Mouse (Mus musculus) embryonic facial prominence, embryonic 12.5 days (tissue): ENCODE data around the gene Ess2. TPM values are rescaled to one million over a fixed set of nuclear protein-coding genes. Genes with fewer than 3 reads are reported as not detected.

Experiments used
- ATAC-seq: fragments of 200-750 bp; cut with Nextera tagmentation; 2 replicates; pipeline ENCODE4 v1.8.0; 2017; ENCODE audit not compliant: insufficient number of reproducible peaks, insufficient read depth, low FRiP score, low TSS enrichment
- H3K27ac ChIP-seq: fragments of 300-500 bp; sonication (generic); 2 replicates; pipeline ENCODE4 v1.5.1; 2016; ENCODE audit warnings: mild to moderate bottlenecking
- H3K27me3 ChIP-seq: fragments of 300-500 bp; sonication (generic); 2 replicates; pipeline ENCODE4 v1.6.1; 2016; ENCODE audit warnings: mild to moderate bottlenecking, moderate library complexity
- H3K36me3 ChIP-seq: fragments of 300-500 bp; sonication (generic); 2 replicates; pipeline ENCODE4 v1.6.1; 2016; ENCODE audit warnings: mild to moderate bottlenecking
- H3K4me1 ChIP-seq: fragments of 300-500 bp; sonication (generic); 2 replicates; pipeline ENCODE4 v1.6.1; 2016
- H3K4me2 ChIP-seq: fragments of 300-500 bp; sonication (generic); replicated peaks from 2 replicates; pipeline ENCODE4 v1.6.1; 2016; ENCODE audit warnings: mild to moderate bottlenecking, moderate library complexity
- H3K4me3 ChIP-seq: fragments of 300-500 bp; sonication (generic); 2 replicates; pipeline ENCODE4 v1.5.1; 2016; ENCODE audit warnings: mild to moderate bottlenecking
- H3K9ac ChIP-seq: fragments of 300-500 bp; sonication (generic); 2 replicates; pipeline ENCODE4 v1.6.1; 2016; ENCODE audit warnings: mild to moderate bottlenecking, moderate library complexity
- H3K9me3 ChIP-seq: fragments of 300-500 bp; sonication (generic); 2 replicates; pipeline ENCODE4 v1.6.1; 2016; ENCODE audit warnings: mild to moderate bottlenecking, moderate library complexity
- WGBS: fragments of 180-500 bp; shearing (Covaris S2); methylation state at CpG from one replicate; pipeline ENCODE4 v1.1.7; 2016; 5-methylcytosine and 5-hydroxymethylcytosine counted together
- polyA plus RNA-seq: library from polyadenylated mRNA; unstranded; fragments of >200 nt; fragmentation: Nextera tagmentation; extraction: Ambion mirVana; gene quantifications from 2 replicates; pipeline ENCODE4 v1.2.1, GENCODE M21; 2016

The Ess2 gene
- polyA plus RNA-seq, 1 experiment from 2014 or later = 50.7 TPM

DNA sequence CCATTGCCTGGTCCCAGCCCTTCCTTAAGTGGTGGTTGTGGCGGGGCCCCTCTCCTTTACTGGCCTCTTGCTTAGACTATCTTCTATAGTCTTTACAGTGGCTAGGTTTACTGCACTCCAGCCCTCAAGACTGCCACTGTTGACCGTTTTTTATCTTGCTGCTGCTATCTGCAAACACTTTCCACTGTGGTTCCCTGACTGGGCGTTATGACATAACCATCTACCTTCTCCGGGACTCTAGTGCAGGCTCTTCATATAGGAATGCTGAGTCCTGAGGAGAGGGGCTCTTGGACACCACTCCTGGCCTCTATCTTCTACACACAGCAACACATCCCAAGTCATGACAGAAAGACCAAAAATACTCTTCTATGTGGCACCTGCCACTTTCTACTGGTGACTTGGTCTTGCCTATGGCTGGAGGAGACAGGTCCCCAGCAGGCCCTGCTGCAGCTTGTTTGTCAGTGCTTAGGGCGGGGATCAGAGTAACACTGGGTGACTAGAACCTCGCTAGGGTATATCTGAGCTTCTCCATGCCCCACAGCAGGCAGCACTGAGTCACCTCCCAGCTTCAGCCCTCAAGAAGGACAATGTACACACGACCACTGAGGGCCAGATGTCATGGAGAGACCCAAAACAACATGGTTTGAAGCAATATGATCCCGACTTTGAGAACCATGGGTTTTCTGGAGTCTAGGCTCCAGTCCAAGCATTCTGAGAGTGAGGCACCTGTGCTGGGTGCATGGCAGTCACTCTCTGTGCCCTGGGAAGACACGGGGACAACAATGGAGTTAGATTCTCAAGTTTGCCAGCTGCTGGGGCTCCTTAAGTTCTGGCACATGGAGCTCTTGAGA lies 22.7 kb upstream of the Ess2 start:
- H3K27me3 ChIP-seq = peaks cover 15% of the 10 kb centered on the region
- no peak for ATAC-seq
- no peak overlapping the region for H3K4me2 ChIP-seq

DNA sequence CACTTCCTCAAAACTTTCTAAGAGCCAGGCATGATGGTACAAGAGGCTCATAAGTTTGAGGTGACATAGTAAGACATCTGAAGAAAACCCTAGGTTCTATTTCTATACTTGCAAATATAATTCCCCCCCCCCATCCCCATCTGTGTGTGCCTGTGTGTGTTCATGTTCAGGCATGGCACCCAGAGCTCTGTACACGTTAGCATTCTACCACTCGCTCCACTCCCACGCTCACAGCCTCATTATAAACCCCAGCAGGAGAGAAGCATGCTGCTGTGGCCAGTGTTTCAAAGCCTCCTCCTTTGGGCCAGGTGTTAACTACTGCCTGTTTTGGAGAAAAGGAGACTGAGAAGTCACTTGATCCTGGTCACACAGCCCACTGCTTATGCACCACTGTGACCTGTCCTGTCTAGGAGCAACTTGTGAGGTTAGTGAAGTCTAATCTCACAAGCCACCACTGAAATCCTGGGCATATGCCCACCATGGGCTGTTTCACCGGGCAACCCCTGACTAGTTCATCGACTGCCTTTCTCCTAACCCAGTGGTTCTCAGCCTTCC lies 20.8 kb upstream of the Ess2 start:
- Histone ChIP-seq H3K9me3 (no peaks in the 10 kb centered on the region), H3K36me3 (no peaks in the 10 kb centered on the region), H3K27me3 (peaks cover 7% of the 10 kb centered on the region), H3K27ac (no peak overlapping the region), H3K4me3 (no peak overlapping the region), H3K4me2 (no peak overlapping the region), H3K9ac (no peak overlapping the region), H3K4me1 (peaks cover 3% of the 10 kb centered on the region; the same call in 1 of the 2 replicates)
- no peak for ATAC-seq
- 79% methylated on average over 5 of the region's 5 CpGs for WGBS

More for the DNA sequence above, 22.7 kb upstream of the Ess2 start:
- 67% methylated on average over 9 of the region's 9 CpGs for WGBS
- no peak overlapping the region for H3K4me3 ChIP-seq
- H3K4me1 ChIP-seq = no peaks in the 10 kb centered on the region
- no peak overlapping the region for H3K27ac ChIP-seq
- no peak overlapping the region for H3K9ac ChIP-seq
- H3K9me3 ChIP-seq = no peaks in the 10 kb centered on the region
- H3K36me3 ChIP-seq = no peaks in the 10 kb centered on the region

DNA sequence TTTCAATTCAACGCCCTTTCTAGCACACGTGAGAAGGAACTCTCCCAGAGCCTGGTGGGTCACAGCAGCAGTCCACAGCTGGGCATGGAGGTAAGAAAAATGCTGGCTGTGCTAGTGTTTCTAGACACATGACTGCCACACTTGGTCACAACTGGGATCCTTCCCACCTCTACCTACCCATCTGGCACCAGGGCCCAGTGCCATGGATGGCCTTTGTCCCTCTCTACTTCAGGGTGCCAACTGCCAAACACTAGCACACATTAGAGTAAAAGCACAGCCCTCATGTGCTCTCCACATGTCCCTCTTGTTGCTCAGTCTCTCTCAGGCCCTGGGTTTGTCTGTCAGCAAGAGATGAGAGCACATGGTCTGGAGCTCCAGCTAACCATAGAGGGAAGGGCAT lies 18.5 kb upstream of the Ess2 start:
- no peak for ATAC-seq
- Histone ChIP-seq H3K27ac (no peak overlapping the region), H3K27me3 (0 out of 2 replicates have a peak, but pooled peaks cover 4% of the 10 kb centered on the region), H3K9me3 (no peaks in the 10 kb centered on the region), H3K4me3 (no peak overlapping the region), H3K9ac (no peak overlapping the region), H3K36me3 (peaks cover 13% of the 10 kb centered on the region; the same call in 1 of the 2 replicates), H3K4me2 (no peak overlapping the region), H3K4me1 (peaks cover 9% of the 10 kb centered on the region; the same call in 1 of the 2 replicates)
- WGBS = 81% methylated on average over 2 of the region's 2 CpGs

DNA sequence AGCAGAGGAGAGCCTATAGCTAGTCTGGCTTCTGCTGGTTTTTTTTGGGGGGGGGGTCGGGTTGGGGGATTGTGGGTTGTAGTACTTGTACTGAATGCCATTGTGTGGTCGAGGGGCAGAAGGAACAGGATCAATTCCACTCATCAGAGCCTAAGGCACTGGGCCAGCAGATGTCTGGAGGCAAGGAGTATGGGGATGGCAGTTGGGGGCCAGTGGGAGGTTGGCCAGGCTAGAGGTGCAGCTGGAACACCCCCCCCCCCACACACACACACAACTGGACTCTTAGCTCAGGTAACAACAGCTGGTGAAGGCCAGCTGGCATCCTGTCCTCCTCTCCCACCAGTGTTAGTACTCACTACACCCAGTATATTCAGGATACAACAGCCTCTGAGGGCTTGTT lies 18.1 kb upstream of the Ess2 start:
- H3K9me3 ChIP-seq = no peaks in the 10 kb centered on the region
- 0 out of 2 replicates have a peak overlapping the region, but pooled peaks have one; percentile 5 for H3K4me2 ChIP-seq
- WGBS = 13% methylated on average over 2 of the region's 2 CpGs
- H3K27me3 ChIP-seq = 0 out of 2 replicates have a peak, but pooled peaks cover 4% of the 10 kb centered on the region
- H3K4me1 ChIP-seq = peaks cover 9% of the 10 kb centered on the region; the same call in 1 of the 2 replicates
- ATAC-seq = no peak
- H3K9ac ChIP-seq = no peak overlapping the region
- peak overlapping the region; percentile 36; the same call in 1 of the 2 replicates for H3K27ac ChIP-seq
- no peak overlapping the region for H3K4me3 ChIP-seq
- peaks cover 13% of the 10 kb centered on the region; the same call in 1 of the 2 replicates for H3K36me3 ChIP-seq

DNA sequence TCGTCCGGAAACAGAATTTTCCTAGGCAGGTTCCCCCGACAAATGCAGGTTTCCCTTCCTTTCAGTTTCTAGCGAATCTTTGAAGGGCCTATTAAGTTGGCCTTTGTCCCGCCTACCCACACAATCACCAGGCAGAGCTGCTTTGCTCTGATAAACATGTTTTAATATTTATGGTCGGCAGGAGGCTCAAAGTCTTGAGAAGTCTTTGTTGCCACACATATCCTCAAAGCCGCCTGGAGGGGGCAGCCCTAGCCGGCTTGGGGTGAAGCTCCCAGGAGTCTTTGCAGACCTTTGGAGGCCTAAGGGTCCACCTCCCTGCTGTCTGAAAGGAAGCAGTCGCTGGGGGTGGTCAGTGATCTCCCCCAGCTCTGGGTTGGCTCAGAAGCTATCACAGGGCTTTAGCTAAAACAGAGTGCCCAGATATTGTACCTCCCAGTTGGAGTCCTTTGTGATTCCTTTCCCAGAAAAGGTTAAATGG lies 17.5 kb upstream of the Ess2 start:
- ATAC-seq = no peak
- WGBS = under 1% methylated on average over 9 of the region's 9 CpGs
- Histone ChIP-seq H3K4me3 (peak overlapping the region; percentile 67), H3K4me1 (peaks cover 9% of the 10 kb centered on the region; the same call in 1 of the 2 replicates), H3K27ac (peak overlapping the region; percentile 36), H3K27me3 (no peaks in the 10 kb centered on the region), H3K36me3 (peaks cover 13% of the 10 kb centered on the region; the same call in 1 of the 2 replicates), H3K4me2 (peak overlapping the region; percentile 92), H3K9ac (peak overlapping the region; percentile 81), H3K9me3 (no peaks in the 10 kb centered on the region)

DNA sequence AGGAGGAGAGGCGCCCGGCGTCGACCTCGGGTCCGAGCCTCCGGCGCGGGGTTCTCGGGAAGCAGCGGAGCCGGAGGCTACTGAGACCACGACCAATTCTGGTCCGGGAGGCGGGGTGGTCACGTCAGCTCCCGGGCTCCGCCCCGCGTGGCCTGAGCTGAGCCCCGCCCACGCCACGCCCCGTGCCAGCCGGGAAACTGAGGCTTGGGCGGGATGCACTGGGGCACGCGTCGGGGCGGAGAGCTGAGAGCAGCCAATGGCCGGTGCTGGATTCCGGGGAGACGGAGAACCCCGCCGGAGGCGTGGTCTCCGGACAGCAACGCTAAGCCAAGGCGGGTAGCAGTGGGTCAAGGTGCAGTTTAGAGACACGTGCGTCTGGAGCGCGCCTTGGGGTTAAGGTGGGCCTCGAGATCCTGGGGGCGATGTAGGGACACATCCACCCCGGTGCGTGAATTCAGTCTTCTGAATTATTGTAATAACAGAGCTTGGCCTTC lies 17.0 kb upstream of the Ess2 start, which contains the start of gene Slc25a1:
Gene Slc25a1, minus strand, starts transcription at position 133 of the 494 bp plus-strand sequence.
- Histone ChIP-seq H3K4me1 (peaks cover 9% of the 10 kb centered on the region; the same call in 1 of the 2 replicates), H3K27me3 (no peaks in the 10 kb centered on the region), H3K36me3 (peaks cover 13% of the 10 kb centered on the region; the same call in 1 of the 2 replicates), H3K9me3 (no peaks in the 10 kb centered on the region), H3K27ac (peak within 1 kb of the TSS; percentile 36), H3K4me3 (peak within 1 kb of the TSS; percentile 67), H3K9ac (peak within 1 kb of the TSS; percentile 81), H3K4me2 (peak within 1 kb of the TSS; percentile 92)
- ATAC-seq = peak; percentile 62
- WGBS = under 1% methylated on average over 41 of the region's 47 CpGs

DNA sequence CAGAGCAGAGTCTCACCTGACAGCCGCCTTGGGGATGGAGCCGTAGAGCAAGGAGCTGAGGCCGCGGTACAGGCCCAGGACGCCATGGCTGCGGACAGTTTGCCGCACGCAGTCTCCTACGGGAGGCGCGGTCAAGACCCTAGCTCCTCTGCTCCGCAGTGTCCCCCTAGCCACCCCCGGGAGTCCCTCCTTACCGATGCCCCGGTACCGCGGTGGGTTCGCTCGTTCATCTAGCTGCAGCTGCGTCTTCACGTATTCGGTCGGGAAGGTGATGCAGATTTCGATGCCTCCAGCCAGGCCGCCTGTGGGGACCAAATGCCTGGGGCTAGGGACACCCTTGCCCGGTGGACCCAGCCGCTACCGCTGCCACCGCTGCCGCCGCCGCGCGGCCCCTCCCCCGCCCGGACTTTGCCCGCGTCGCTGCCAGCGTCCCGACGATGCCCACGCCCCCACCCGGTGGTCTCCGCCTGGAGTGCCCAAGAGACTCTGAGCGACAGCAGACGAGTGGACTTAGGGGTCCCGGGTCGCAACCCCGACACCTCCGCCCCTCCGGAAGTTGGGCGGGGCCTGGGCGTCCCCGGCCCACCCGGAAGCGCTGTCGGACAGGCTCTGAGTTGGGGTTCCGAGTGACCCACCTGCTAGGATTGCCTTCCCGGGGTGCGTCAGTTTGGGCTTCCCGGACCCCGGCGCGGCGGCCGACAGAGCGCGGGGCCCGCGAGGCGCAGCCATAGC lies 16.4 kb upstream of the Ess2 start:
- Histone ChIP-seq H3K4me2 (peak overlapping the region; percentile 92), H3K27ac (peak overlapping the region; percentile 36), H3K4me1 (peaks cover 12% of the 10 kb centered on the region), H3K36me3 (peaks cover 13% of the 10 kb centered on the region; the same call in 1 of the 2 replicates), H3K9me3 (no peaks in the 10 kb centered on the region), H3K4me3 (peak overlapping the region; percentile 67), H3K27me3 (no peaks in the 10 kb centered on the region), H3K9ac (peak overlapping the region; percentile 81)
- WGBS = under 1% methylated on average over 72 of the region's 72 CpGs
- peak; percentile 48; the same call in 1 of the 2 replicates for ATAC-seq

DNA sequence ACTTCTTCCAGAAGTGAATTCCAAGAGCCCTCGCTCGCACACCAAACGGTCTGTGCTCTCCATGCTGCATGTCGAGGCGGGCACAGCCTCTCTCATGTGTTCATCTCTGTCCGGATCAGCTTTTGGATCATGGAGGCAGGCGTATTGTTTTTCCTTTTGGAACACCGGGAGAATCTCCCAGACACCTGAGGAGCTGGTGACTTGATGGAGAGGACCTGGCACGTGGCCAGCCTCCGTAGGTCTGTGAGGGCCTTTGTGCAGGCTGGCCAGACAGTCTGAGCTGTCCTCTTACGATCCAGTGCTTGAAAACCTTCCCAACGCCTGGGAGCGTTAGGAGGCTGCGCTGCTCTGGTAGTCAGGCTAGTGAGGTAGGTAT lies 11.0 kb upstream of the Ess2 start:
- H3K27me3 ChIP-seq = peaks cover 24% of the 10 kb centered on the region
- H3K4me1 ChIP-seq = peaks cover 20% of the 10 kb centered on the region
- H3K9me3 ChIP-seq = no peaks in the 10 kb centered on the region
- ATAC-seq = no peak; the same call in 1 of the 2 replicates
- H3K9ac ChIP-seq = peak overlapping the region; percentile 91
- H3K27ac ChIP-seq = peak overlapping the region; percentile 65
- H3K4me3 ChIP-seq = peak overlapping the region; percentile 58
- H3K36me3 ChIP-seq = peaks cover 13% of the 10 kb centered on the region; the same call in 1 of the 2 replicates
- peak overlapping the region; percentile 95 for H3K4me2 ChIP-seq
- 2% methylated on average over 14 of the region's 14 CpGs for WGBS

DNA sequence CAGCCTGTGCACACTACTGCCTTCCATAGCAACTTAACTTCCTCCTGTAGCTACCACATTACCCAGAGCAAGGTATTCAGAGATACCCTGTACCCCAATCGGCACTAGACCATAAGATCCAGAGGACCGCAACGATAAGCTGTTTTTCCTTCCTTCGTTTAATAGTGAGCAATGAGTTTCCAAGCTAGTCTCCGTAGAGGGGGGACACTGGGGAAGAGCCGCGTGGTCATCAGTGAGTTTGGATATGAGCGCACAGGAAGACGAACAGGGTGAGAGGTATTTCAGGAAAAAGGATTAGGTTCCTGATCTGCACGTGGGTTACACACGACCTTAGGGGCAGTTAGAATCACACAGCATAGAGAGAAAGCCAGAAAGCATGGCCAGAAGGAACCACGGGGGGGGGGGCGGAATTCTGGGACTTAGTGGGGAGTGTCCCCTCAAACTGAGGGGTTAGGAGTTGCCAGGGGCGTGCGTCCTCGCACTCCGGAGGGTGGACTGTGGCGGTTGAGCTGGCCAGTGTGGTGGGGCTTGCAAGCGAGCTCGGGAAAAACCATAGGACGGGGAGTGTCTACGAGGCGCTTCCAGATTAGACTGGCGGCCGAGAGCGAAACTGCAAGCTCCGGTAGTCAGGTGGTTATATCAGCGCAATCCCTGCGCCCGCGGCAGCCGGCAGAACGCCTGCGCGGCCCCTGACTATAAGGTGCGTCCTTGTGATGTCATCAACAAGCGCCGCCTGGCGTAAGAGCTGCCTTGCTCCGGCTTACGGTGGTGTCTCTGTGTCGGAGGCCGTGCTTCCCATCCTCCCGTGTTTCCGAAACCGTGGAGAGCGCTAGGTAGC lies 10.4 kb upstream of the Ess2 start:
- Histone ChIP-seq H3K4me1 (peaks cover 14% of the 10 kb centered on the region), H3K27me3 (peaks cover 30% of the 10 kb centered on the region)

DNA sequence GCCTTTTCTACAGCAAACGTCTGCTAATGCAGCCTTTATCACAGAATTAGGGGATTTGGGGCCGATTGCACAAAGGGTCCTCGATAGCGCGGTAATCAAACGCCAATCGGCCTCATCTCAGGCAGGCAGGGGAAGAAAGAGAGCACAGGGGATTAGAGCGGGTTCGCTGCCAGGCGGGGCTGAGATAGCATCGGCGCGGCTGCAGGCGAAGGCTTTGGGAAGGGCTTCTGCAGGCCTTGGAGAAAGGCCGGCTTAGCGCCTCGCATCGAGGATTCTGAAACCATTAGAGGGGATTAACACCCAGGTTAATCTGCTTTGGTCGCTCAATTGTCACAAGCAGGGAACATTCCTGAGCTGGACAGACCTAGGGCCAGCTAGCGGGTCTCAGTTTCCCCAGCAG lies 9.4 kb upstream of the Ess2 start:
- ATAC-seq = no peak
- H3K4me3 ChIP-seq = no peak overlapping the region

More for the DNA sequence above, 10.4 kb upstream of the Ess2 start:
- Histone ChIP-seq H3K27ac (peak overlapping the region; percentile 80), H3K9me3 (no peaks in the 10 kb centered on the region), H3K9ac (peak overlapping the region; percentile 91), H3K36me3 (peaks cover 13% of the 10 kb centered on the region; the same call in 1 of the 2 replicates), H3K4me2 (peak overlapping the region; percentile 95), H3K4me3 (peak overlapping the region; percentile 58)
- WGBS = 2% methylated on average over 47 of the region's 47 CpGs
- ATAC-seq = peak; percentile 92

More for the DNA sequence above, 9.4 kb upstream of the Ess2 start:
- Histone ChIP-seq H3K27me3 (peaks cover 40% of the 10 kb centered on the region), H3K4me1 (peaks cover 13% of the 10 kb centered on the region), H3K4me2 (peak overlapping the region; percentile 95), H3K9ac (peak overlapping the region; percentile 91; the same call in 1 of the 2 replicates), H3K27ac (no peak overlapping the region), H3K9me3 (no peaks in the 10 kb centered on the region), H3K36me3 (peaks cover 7% of the 10 kb centered on the region; the same call in 1 of the 2 replicates)
- 10% methylated on average over 20 of the region's 20 CpGs for WGBS
